Mouse (Mus musculus) lung, postnatal 10 days (tissue): ENCODE measurements at regions not wholly inside any gene's neighbourhood (a gene's known extent, or its start where the extent isn't known, plus 50 kb on each side); places are given as distances from the start of the nearest gene placed in this dataset.
A peak's percentile ranks its signal among the peaks of the same experiment; 100 is the strongest.

Source experiments
- DNase-seq: peaks from one replicate; pipeline ENCODE4 v3.0.0; 2021

- DNase-seq, result no peak
These were observed 510.3 kb upstream of the Cited2 start for GRCm38 (mm10) chr10:17212551-17213309.

DNA sequence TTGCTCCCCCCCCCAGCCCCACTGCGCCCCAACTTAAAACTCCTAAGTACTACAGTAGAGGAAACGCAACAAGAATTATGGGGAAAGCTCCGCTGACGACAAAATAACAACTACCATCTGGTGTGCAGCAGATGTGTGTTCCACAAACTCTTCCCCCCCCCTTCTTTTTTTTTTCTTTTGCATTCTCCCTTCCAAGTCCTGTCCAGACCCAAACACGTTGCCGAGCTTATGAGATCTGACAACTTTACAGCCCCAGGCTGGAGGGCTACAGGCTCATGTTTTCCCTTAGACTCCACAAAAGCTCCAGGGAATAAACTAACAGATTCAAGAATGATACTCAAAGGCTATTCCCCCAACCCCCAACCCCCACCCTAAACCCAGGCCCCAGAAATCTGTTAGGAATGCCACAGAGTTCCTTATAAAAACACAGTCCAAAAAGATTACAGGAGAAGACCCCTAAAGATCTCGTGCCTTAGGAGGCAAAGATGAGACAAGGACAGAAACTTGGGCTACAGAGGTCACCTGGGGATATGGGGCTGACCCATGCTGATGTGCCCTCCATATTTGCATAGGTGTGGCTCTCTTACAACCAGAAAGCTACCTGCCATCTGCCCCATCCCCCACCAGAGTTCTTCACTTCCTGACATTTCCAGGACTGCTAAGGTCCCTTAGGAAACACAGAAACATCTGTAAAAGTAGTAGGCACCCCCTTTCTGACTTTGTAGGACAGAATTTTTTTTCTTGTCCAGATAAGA lies 509.5 kb upstream of the Cited2 start:
- DNase-seq, result peak; percentile 19

DNA sequence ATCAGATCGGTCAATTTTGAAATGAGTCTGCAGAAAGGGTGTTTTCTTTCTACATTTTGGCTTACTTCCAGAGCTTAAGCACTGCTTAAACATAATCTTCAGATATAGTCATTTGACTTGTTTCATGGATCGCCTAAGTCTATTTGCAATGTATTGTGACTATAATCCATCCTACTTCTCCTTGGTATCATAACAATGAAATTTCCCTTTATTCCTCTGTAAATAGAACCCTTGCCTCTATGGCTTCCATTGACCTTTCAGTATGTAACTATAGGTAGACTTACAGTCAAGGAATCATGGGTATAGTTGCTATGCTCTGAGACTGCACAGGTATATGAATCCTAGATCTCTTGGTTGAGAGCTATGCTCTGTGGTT lies 509.0 kb upstream of the Cited2 start:
- DNase-seq, result no peak

DNA sequence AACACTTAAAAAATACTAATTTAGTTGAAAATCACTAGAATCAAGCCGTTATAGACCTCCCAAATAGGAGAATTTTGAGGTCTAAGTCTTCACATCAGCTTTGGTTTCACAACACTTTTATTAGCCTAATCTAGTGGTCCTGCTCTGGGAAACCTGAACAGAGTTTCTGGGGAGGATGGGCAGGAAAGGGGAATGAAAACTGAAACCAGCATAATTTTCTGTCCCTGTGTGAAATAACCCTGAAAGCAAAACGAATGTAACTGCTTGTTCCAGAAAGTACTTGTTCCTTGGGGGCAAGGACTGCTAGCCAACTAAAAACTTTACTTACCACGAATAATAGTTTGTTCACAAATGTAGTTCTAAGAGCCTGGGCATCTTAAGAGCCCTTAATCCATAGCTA lies 508.0 kb upstream of the Cited2 start:
- DNase-seq, result no peak

DNA sequence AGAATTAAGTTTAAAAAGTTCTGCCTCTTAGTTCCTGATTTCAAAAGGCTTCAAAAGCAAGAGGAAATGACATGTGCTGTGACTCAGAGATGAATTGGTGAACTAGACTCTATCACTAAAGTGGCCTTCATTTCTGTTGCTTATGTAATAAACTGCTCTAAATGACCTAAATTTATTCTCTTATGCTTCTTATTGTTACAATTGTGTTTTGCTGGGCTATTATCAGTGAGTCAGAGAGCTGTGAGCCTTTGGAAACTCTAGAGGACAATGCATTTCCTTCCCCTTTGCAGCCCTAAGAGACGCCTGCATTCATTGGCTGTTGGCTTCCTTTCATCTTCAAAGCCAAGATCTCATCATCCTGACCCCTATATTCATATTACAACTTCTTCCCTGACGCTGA lies 501.5 kb upstream of the Cited2 start:
- no peak for DNase-seq

GRCm38 (mm10) chr10:17225727-17226126 lies 497.3 kb upstream of the Cited2 start:
- no peak for DNase-seq

DNA sequence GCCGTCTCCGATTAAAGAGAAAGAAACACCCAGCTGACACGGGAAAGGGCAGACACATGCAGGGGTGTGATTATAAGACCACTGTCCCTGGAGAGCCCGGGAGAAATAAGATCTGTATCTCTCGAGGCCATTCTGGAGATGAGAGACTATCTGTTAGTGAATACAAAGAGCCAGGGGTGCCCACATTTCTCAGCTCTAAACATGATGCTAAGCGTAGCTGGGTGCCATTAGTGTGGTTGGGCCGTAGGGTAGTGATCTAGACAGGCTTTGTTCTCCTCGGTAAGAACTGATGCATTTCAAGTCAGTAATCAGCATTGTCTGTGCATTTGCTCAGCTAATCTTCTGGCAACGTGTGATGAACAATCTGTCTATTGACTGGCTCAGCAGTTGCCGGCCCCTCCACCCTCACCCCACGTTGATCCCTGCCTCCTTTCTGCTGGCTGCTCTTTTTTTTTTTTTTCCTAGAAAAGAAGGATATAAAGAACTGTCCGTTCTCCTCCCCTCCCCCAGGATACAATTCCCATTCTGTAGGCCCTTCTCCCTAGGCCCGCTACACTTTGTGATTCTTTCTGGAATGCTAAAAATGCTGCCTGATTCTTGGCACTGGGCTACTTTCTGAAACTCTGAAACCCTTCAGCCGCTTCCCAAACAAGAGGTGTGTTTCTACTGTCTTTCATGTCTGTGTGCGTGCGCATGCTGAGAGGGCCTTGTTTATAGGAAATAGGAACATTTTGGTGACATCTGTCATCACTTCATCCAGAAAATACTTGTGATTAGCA lies 492.8 kb upstream of the Cited2 start:
- DNase-seq, result peak; percentile 71

- no peak for DNase-seq
These were observed 486.9 kb upstream of the Cited2 start for GRCm38 (mm10) chr10:17235955-17236650.

DNA sequence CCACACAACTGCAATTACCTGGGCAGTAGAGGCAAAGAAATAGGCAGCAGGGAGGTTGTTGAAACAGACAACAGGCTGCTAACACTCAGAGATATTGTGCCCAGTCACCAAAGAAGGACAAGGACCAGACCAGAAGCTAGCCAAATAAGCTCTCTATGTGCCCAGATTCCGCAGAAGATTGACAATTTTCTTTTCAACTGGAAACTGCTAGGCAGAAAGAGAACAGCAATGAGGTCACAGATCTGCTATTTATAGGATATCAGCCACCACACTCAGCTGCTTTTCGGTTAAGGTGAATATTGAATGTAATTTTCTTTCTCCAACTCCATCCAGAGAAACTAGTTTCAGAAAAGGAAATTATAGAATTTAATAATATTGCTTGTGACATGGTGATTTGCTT lies 486.3 kb upstream of the Cited2 start:
- DNase-seq, result no peak

DNA sequence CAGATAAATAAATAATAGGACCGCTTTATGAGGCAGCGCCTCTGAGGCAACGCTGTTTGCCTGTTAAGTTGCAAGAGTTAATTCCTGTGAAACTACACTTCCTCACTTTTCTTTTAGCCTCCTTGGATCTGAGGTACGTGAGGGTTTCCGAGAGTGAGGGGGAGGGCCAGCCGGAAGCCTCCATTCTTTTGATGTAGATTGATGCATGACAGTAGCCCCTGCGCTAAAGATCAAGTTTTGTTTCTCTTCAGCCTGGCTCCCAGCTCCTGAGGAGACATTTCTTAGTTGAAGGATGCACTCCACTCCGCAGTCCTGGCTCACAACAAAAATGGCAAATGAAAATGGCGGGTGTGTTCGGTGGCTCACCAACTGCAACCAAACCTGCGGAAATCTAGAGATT lies 485.6 kb upstream of the Cited2 start:
- no peak for DNase-seq

DNA sequence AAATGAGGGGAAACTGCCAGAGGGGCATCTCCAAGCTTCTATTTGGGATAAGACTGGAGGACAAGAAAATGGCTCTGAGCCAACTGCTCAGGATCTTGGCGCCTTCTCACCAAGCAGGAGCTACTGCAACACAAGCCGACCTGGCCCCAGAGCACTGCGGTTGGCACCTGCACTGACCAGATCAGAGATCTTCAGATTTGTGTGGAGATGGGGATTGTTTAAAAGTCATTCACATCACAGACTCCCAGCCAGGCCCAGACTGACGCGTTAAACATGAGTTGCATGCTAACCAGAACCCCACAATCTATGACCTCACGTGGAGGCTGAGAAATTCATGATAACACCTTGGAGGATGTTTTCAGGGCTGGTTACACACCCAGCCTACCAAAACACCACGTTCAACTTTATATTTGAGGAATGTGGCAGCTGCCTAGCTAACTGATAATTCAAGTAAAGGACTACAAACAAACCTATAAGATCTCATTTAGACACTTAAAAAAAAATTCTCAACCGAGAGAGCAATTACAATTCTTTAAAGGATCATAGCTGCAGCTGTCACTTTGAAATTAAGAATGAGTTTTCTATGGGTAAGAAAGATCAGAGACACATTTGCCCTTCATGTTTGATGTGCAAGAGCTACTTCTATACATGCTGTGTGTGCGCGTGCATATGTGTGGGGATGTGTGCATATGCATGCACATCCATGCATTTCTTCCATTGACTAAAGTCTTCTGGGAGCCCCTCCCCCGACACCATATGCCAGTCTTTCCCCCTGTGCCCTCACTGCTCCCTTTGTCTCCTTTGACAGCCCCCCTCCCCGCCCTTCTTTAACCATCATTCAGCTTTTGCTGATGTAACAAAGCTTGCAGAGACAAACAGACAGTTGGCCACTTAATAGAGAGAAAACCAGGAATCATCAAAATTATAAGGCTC lies 484.8 kb upstream of the Cited2 start:
- no peak for DNase-seq

GRCm38 (mm10) chr10:17248270-17248669 lies 474.7 kb upstream of the Cited2 start:
- DNase-seq, result no peak

DNA sequence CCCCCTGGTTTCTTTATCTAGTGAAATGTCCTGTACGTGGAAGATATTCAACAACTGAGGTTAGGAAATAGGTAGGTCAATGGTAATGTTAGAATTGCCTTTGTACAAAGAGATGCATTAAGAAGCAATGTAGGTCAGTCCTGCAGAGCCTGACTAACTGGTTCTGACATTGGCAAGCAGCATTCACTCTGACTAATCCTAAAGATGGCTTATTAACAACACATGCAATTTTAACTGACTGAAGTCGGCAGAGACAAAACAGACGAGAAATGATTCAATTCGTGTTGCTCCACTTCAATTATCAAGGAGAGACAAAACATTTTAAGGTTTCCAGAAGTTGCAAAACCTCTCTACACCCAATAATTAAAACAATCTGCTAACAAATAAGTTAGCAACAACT lies 470.0 kb upstream of the Cited2 start:
- DNase-seq, result no peak

- no peak for DNase-seq
These were observed 462.9 kb upstream of the Cited2 start for GRCm38 (mm10) chr10:17260154-17260553.

DNA sequence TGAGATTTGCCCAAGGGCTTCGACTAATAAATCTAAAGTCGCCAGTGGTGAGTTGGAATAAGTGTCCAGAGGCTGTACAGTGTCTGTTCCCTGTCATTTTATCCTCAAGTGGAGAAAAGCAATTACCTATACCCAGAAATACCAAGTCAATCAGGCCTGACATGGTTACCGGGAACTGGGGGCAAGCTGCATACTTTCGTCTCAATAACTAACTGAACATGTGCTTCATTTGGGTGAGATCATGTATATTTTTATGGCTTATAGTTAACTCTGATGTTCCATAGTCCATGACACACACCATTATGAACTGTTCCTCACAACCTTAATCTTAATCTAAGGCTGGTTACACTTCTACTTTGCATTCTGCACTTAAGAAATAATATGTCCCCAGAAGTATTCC lies 462.4 kb upstream of the Cited2 start:
- DNase-seq, result no peak

DNA sequence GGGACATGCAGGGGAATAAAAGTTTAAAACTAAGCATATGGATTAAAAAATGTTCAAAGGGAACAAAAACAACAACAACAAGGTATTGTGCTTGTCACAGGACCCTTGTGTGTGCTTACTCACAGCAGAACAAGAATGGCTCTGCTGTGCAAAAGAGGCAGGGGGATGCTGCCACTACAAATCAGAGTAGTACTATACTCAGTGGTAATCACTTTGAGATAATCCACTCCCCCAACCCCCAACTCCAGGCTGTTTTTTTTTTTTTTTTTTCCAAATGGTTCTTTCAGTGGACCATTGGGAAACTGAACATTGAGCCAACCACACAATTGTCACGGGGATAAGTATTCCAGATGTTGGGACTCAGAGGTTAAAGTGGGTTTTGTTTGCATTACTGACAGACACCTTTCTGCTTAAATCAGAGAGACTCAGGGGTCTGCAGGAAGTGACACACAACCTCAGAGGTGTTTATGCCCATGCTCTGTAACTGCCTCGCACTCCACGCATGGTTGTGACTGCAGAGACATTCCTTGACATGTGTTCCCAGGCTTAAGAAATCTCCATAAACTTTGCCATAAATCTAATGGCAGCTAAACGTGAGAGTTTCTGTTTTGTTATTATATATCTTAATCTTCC lies 461.7 kb upstream of the Cited2 start:
- DNase-seq, result no peak

DNA sequence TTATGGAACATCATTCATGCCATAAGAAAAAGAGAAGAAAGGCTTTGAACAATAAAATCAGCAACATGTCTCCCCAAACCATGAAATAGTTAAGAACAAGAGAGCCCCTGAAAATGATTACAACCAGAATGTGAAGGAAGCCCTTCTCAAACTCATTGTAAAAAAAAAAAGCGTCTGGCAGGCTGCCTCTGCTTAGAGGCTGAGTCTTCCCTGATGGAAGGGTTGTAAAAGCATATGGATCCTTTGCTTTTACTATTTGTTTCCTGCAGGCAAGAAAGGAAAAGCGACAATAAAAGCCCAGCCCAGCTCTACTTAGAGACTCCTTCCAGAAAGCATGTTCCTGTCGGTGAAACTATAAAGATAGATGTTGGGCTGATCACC lies 461.2 kb upstream of the Cited2 start:
- no peak for DNase-seq

GRCm38 (mm10) chr10:17272646-17273045 lies 450.4 kb upstream of the Cited2 start:
- DNase-seq, result no peak

- DNase-seq, result no peak
These were observed 449.2 kb upstream of the Cited2 start for GRCm38 (mm10) chr10:17273855-17274254.

GRCm38 (mm10) chr10:17275214-17275613 lies 447.8 kb upstream of the Cited2 start:
- DNase-seq, result no peak

DNA sequence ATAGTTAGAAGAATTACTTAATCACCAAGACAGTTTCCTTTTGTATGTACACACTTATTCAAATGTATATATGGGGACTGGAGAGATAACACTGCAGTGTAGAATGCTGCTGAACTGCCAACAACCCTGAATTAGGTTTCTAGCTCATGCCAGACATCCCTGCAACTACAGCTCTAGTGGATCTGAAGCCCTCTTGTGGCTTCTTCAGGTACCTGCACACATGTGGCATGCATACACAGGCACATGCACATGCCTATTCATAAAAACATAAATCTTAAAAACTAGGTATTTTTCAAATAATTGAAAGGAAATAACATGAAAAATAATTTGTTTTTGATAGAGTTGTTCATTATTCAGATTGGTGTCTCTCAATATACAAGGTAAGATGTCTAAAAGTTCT lies 445.1 kb upstream of the Cited2 start:
- no peak for DNase-seq

DNA sequence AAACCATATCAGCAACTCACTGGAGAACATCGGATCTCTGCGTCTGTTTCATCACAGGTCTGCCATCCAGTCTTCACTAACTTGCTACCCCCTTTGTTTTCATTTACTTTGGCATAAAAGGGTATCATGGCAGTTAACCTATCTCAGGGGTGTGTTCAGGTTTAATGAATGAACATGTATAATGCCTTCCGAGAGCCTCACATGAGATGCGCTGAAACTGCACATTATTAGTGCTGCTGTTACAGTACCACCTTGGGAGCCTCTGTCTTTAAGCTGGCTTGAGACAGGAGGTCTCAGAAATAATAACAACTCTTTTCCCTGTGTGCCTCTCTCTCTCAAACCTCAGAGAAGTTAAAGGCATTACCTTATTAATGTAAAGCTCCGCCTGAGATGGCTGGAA lies 438.2 kb upstream of the Cited2 start:
- no peak for DNase-seq
